Mouse (Mus musculus) erythroblast, embryonic 14.5 days (primary cell): ENCODE results near the gene Ercc6l. TPM values are rescaled to one million over a fixed set of nuclear protein-coding genes. Genes with fewer than 3 reads are reported as not detected.

Source experiments
- H3K27me3 ChIP-seq: 2 replicates; pipeline ENCODE4 v1.6.1; 2012; ENCODE audit warnings: inconsistent platforms; ENCODE audit not compliant: control insufficient read depth
- H3K36me3 ChIP-seq: 2 replicates; pipeline ENCODE4 v1.6.1; 2012; ENCODE audit warnings: mild to moderate bottlenecking, inconsistent platforms; ENCODE audit not compliant: control insufficient read depth
- H3K4me1 ChIP-seq: 2 replicates; pipeline ENCODE4 v1.6.1; 2012; ENCODE audit warnings: inconsistent platforms; ENCODE audit not compliant: control insufficient read depth
- H3K4me3 ChIP-seq: replicated peaks from 2 replicates; pipeline ENCODE3; 2012; ENCODE audit warnings: moderate library complexity, mild to moderate bottlenecking, inconsistent platforms
- H3K9me3 ChIP-seq: 2 replicates; pipeline ENCODE4 v1.6.1; 2012; ENCODE audit warnings: low read length, inconsistent platforms, mixed read lengths; ENCODE audit not compliant: control insufficient read depth
- GATA1 ChIP-seq: IDR thresholded peaks from 2 replicates; pipeline ENCODE4 v1.6.1; 2012; ENCODE audit warnings: low read length, inconsistent platforms, mixed read lengths
- TAL1 ChIP-seq: IDR thresholded peaks from 3 replicates; pipeline ENCODE4 v1.6.1; 2012; ENCODE audit warnings: low read length, inconsistent platforms, mixed read lengths
- polyA plus RNA-seq: library from polyadenylated mRNA; stranded (reverse); fragments of >175 nt; gene quantifications from 2 replicates; pipeline ENCODE4 v1.2.3, GENCODE M21; 2012

Gene Ercc6l
- polyA plus RNA-seq, 1 experiment, result 0.20 TPM

DNA sequence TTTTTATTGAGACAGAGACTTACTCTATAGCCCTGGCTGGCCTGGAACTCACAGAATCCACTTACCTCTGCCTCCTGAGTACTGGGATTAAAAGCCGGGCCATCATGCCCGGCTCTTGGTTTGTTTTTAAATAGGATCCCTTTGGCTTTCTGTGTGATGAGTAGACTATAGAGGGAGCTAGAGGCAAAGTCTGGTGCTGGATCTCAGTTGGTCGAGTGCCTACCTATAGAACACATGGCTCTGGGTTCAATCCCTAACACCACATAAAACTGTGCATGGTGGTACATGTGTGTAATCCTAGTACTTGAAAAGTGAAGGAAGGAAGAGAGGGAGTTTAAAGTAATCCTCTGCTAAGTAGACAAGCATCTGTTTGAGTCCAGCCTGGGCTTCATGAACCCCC is 13.2 kb upstream of the Ercc6l start:
- H3K36me3 ChIP-seq, result no peaks in the 10 kb centered on the region
- H3K4me1 ChIP-seq, result peaks cover 17% of the 10 kb centered on the region
- H3K9me3 ChIP-seq, result no peaks in the 10 kb centered on the region
- TF ChIP-seq GATA1, result no peak
- no peak for TF ChIP-seq TAL1
- no peak overlapping the region for H3K4me3 ChIP-seq
- H3K27me3 ChIP-seq, result peaks cover 3% of the 10 kb centered on the region; the same call in 1 of the 2 replicates

DNA sequence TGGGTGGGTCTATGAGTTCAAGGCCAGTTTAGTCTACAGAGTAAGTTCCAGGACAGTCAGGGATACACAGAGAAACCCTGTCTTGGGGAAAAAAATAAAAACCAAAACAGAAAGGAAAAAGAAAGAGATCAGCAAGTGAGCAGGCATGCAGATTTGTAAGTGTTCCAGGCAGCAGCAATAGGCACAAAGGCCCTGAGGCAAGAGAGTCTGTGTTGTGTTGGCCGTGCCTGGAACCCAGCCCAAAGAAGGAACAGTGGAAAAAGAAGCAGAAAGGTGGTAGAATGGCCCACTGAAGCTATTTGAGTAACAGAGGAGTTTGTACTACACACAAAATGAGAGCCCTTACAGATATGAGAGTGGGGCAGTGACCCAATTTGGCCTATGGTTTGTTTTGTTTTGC is 12.8 kb upstream of the Ercc6l start:
- Histone ChIP-seq H3K27me3 (peaks cover 3% of the 10 kb centered on the region; the same call in 1 of the 2 replicates), H3K4me1 (peaks cover 17% of the 10 kb centered on the region), H3K36me3 (no peaks in the 10 kb centered on the region), H3K9me3 (no peaks in the 10 kb centered on the region), H3K4me3 (no peak overlapping the region)
- TF ChIP-seq GATA1 (no peak), TAL1 (no peak)

DNA sequence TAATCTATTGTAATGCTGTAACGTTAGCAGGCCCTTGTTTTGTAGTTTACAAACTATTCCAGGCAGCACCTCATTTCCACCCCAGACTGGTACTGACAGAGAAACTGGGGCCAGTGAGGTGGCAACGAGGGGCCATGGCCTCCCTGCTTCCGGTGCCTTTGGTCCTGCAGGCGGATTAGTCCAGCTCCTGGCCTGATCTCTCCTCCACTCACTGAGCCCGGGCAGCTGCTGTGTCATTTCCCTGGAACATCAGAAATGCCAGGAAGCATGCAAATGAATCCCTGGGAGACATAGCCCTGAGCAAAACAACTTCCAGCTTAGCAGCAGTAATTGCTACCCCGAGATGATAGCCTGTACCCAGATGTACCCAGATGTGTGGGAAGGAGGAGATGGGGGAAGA is 10.1 kb upstream of the Ercc6l start:
- H3K9me3 ChIP-seq, result no peaks in the 10 kb centered on the region
- no peak for TF ChIP-seq GATA1
- TF ChIP-seq TAL1, result no peak
- no peaks in the 10 kb centered on the region for H3K36me3 ChIP-seq
- H3K27me3 ChIP-seq, result peaks cover 3% of the 10 kb centered on the region; the same call in 1 of the 2 replicates
- H3K4me1 ChIP-seq, result peaks cover 16% of the 10 kb centered on the region
- H3K4me3 ChIP-seq, result no peak overlapping the region

DNA sequence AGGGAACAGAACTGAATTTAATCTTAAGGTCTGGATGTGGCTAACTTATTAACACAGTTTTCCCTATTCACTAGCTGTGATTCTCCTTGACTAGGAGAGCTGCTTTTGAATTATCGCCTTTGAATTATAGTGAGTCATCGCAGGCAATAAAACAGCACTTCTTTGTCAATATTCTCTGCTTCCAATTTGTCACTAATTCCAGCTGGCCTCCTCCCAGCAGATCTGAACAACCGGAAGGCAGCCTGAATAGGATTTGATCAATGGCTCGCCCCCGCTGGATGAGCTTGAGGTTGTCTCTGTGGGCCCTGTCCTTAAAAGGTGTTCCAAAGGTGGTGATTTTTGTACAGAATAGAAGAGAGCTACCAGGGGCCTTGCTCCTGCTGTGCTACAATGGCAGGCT is 9.6 kb upstream of the Ercc6l start:
- H3K4me1 ChIP-seq, result peaks cover 12% of the 10 kb centered on the region
- no peak overlapping the region for H3K4me3 ChIP-seq
- H3K36me3 ChIP-seq, result no peaks in the 10 kb centered on the region
- no peak for TF ChIP-seq GATA1
- TF ChIP-seq TAL1, result no peak
- peaks cover 3% of the 10 kb centered on the region; the same call in 1 of the 2 replicates for H3K27me3 ChIP-seq
- H3K9me3 ChIP-seq, result no peaks in the 10 kb centered on the region

DNA sequence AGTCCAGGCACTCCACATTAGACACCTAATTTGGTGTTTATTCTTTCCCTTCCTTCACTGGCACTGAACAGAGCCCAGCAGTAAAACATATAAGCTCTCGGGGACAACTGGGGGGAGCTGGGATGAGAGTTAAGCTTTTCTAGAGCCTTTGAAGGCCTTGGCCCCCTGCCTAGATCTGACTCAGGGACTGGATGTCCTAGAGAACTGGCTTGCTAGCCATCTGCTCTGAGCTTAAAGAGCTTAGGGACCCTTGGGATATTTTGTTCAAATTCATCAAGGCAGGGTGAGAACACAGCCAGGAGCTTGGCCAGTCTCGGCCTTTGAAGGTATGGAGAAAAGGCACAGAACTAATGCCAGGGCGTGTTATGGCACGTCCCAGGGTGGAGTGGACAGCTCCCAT is 6.6 kb upstream of the Ercc6l start:
- no peak for TF ChIP-seq TAL1
- no peak for TF ChIP-seq GATA1
- peaks cover 3% of the 10 kb centered on the region; the same call in 1 of the 2 replicates for H3K27me3 ChIP-seq
- no peaks in the 10 kb centered on the region for H3K4me1 ChIP-seq
- H3K36me3 ChIP-seq, result no peaks in the 10 kb centered on the region
- no peaks in the 10 kb centered on the region for H3K9me3 ChIP-seq
- no peak overlapping the region for H3K4me3 ChIP-seq

DNA sequence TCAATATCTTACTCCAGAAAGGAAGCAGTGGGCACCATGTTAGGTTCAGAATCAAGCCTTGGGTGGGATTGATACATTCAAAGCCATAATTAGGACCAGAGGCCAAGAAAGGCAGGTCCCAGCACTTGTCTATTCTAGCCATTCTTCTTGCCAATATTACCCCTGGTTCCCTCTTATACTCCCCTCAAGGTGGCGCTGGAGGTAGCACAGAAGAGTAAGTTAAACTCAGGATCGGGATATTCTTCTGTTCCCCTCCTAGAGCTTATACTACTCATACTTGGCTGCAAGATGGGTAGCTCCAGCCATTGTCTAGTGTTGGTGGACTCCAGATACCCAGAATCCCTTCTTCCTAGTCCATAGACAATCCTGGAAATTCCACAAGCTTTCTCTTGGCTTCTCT is 6.2 kb upstream of the Ercc6l start:
- TF ChIP-seq TAL1 (no peak), GATA1 (no peak)
- Histone ChIP-seq H3K4me3 (no peak overlapping the region), H3K27me3 (peaks cover 3% of the 10 kb centered on the region; the same call in 1 of the 2 replicates), H3K4me1 (peaks cover under 1% of the 10 kb centered on the region; the same call in 1 of the 2 replicates), H3K36me3 (no peaks in the 10 kb centered on the region), H3K9me3 (no peaks in the 10 kb centered on the region)

DNA sequence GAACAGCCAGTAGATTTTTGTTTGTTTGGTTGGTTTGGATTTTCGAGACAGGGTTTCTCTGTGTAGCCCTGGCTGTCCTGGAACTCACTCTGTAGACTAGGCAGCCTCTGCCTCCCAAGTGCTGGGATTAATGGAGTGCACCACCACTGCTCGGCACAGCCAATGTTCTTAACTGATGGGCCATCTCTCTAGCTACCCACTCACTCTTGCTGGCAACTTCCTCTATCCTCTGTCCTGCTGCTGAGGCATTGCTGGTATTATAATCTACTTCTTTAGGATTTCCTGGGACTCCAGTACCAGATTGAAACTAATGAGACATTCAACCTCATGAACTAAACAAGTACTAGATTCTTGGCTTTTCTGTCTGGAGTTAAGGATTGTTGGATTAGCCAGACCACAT is 3.6 kb upstream of the Ercc6l start:
- no peak for TF ChIP-seq TAL1
- no peak for TF ChIP-seq GATA1
- Histone ChIP-seq H3K9me3 (peaks cover 2% of the 10 kb centered on the region; the same call in 1 of the 2 replicates), H3K36me3 (no peaks in the 10 kb centered on the region; the same call in 1 of the 2 replicates)

DNA sequence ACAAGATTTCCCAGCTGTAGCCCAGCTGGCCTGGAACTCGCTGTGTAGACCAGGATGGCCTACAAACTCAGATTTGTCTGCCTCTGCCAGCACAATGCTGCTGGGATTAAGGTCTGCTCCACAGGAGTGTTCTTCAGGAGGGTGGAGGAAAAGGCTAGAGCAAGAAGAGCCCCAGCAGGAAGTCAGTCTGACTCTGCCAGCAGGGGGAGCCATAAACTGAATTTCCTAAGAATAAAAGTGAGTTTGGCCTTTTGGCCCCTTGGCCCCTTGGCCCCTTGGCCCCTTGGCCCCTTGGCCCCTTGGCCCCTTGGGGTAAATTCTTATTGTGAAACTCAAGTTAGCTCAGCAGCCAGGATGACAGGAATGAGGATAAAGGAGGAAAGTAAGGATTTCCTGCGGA is 2.9 kb upstream of the Ercc6l start:
- no peak for TF ChIP-seq TAL1
- no peak for TF ChIP-seq GATA1
- H3K4me1 ChIP-seq, result peaks cover 14% of the 10 kb centered on the region
- H3K27me3 ChIP-seq, result no peaks in the 10 kb centered on the region
- no peak overlapping the region for H3K4me3 ChIP-seq
- H3K9me3 ChIP-seq, result peaks cover 2% of the 10 kb centered on the region; the same call in 1 of the 2 replicates
- no peaks in the 10 kb centered on the region; the same call in none of the 2 replicates for H3K36me3 ChIP-seq

More for the DNA sequence above, 3.6 kb upstream of the Ercc6l start:
- H3K4me1 ChIP-seq, result peaks cover 12% of the 10 kb centered on the region
- H3K27me3 ChIP-seq, result no peaks in the 10 kb centered on the region
- no peak overlapping the region for H3K4me3 ChIP-seq

DNA sequence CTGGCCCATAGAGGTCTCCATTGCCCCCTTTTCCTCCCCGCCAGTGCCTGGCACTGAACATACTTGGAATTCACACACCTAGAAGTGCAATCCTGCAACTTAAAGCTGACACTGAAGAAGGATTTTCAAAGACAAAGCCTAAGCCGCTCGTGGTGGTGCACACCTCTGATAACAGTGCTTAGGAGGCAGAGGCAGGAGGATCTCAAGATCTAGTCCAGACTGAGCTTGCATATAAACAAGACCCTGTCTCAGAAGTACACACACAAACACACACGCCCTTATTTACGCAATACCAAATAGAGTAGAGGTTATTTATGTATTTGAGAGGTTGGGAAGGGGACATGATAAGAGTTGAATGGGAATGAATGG is 516 bp upstream of the Ercc6l start:
- no peaks in the 10 kb centered on the region for H3K27me3 ChIP-seq
- peaks cover 2% of the 10 kb centered on the region; the same call in 1 of the 2 replicates for H3K9me3 ChIP-seq
- H3K36me3 ChIP-seq, result peaks cover 16% of the 10 kb centered on the region
- H3K4me3 ChIP-seq, result peak overlapping the region; percentile 87
- TF ChIP-seq GATA1 (no peak), TAL1 (no peak)
- peaks cover 22% of the 10 kb centered on the region for H3K4me1 ChIP-seq

DNA sequence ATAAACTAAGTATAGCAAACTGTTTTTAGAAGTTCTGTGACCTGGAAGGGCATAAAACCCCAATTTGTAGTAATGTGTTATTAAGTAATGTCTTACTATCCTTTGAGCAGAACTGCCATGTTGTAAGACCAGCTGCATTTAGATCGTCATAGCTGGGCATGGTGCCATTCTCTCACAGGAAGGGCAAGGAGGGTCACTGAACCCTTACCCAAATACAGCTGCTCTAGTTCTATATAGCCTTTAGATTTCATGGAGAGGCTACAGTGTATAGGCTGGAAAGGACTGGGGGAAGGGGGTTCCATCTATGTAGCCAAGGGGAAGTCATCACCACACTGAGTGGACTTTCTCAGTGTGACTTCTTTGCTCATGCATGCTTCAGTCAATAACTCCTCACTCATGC is 15.7 kb downstream of the Ercc6l start:
- no peak for TF ChIP-seq TAL1
- TF ChIP-seq GATA1, result no peak
- no peaks in the 10 kb centered on the region for H3K9me3 ChIP-seq
- peaks cover 48% of the 10 kb centered on the region for H3K36me3 ChIP-seq
- no peak overlapping the region for H3K4me3 ChIP-seq
- H3K4me1 ChIP-seq, result no peaks in the 10 kb centered on the region
- H3K27me3 ChIP-seq, result no peaks in the 10 kb centered on the region
